Mouse (Mus musculus) CH12.LX (cell line): ENCODE results near the gene Ppil1. TPM values are rescaled to one million over a fixed set of nuclear protein-coding genes. Genes with fewer than 3 reads are reported as not detected.

Source experiments
- DNase-seq: peaks from one replicate; pipeline ENCODE4 v3.0.0-alpha.2; 2013; ENCODE audit errors: extremely low read depth
- H3K27ac ChIP-seq: 2 replicates; pipeline ENCODE4 v1.5.1; 2012; ENCODE audit warnings: low read depth, mild to moderate bottlenecking, control low read depth, moderate library complexity; ENCODE audit not compliant: insufficient read depth
- H3K27me3 ChIP-seq: replicated peaks from 2 replicates; pipeline ENCODE3; 2012; ENCODE audit warnings: inconsistent platforms
- H3K36me3 ChIP-seq, 2 experiments: replicated peaks in 1 of 2; 2 replicates each; pipeline versions ENCODE3 to v1.6.1; 2012; ENCODE audit warnings: inconsistent platforms in 1 of 2, low read length in 1 of 2, mild to moderate bottlenecking in 1 of 2, mixed read lengths in 1 of 2, moderate library complexity in 1 of 2; ENCODE audit not compliant: control insufficient read depth in 1 of 2, insufficient read depth in 1 of 2
- H3K4me1 ChIP-seq, 2 experiments: 2 replicates each; pipeline ENCODE4 v1.6.1; 2012; ENCODE audit warnings: inconsistent platforms in 1 of 2, moderate library complexity in 1 of 2; ENCODE audit not compliant: insufficient read depth in 2 of 2, control insufficient read depth in 1 of 2
- H3K4me2 ChIP-seq: 2 replicates; pipeline ENCODE4 v1.6.1; 2012; ENCODE audit warnings: low read depth, mild to moderate bottlenecking, control low read depth; ENCODE audit not compliant: poor library complexity, insufficient read depth, severe bottlenecking
- H3K4me3 ChIP-seq, 3 experiments: fragments of 150-350 bp in 1 of 3; sonication (generic) in 1 of 3; replicated peaks in 1 of 3; 2 replicates each; pipeline versions ENCODE3 to v1.5.1; 2011 to 2012; ENCODE audit warnings: low read depth in 2 of 3, low read length in 2 of 3, mild to moderate bottlenecking in 2 of 3, moderate library complexity in 2 of 3, control low read depth in 1 of 3, improper control_type of control experiment in 1 of 3, inconsistent platforms in 1 of 3, mixed read lengths in 1 of 3; ENCODE audit not compliant: poor library complexity in 1 of 3
- H3K79me2 ChIP-seq: replicated peaks from 2 replicates; pipeline ENCODE4 v1.6.1; 2012; ENCODE audit warnings: mild to moderate bottlenecking, moderate library complexity; ENCODE audit not compliant: control insufficient read depth, poor library complexity, insufficient read depth, severe bottlenecking; ENCODE audit errors: extremely low read depth
- H3K9ac ChIP-seq: 2 replicates; pipeline ENCODE4 v1.6.1; 2012; ENCODE audit warnings: low read depth, mild to moderate bottlenecking, control low read depth, moderate library complexity; ENCODE audit not compliant: insufficient read depth
- H3K9me3 ChIP-seq: replicated peaks from 2 replicates; pipeline ENCODE3; 2012; ENCODE audit warnings: low read length, inconsistent platforms, mixed read lengths
- CTCF ChIP-seq, 2 experiments: IDR thresholded peaks in 1 of 2; conservative IDR thresholded peaks in 1 of 2; 2 replicates each; pipeline ENCODE4 v1.5.1; 2011 to 2012; ENCODE audit warnings: low read depth in 2 of 2, low read length in 2 of 2, improper control_type of control experiment in 1 of 2, inconsistent platforms in 1 of 2, mild to moderate bottlenecking in 1 of 2, moderate library complexity in 1 of 2
- E2F4 ChIP-seq: IDR thresholded peaks from 2 replicates; pipeline ENCODE4 v1.6.1; 2011; ENCODE audit warnings: low read depth, low read length, improper control_type of control experiment; ENCODE audit not compliant: insufficient replicate concordance
- ELF1 ChIP-seq: IDR thresholded peaks from 2 replicates; pipeline ENCODE4 v1.6.1; 2014; ENCODE audit warnings: low read depth, mild to moderate bottlenecking, inconsistent platforms, low read length, improper control_type of control experiment
- EP300 ChIP-seq: IDR thresholded peaks from 2 replicates; pipeline ENCODE4 v1.6.1; 2011; ENCODE audit warnings: low read length, improper control_type of control experiment
- ETS1 ChIP-seq: conservative IDR thresholded peaks from 2 replicates; pipeline ENCODE4 v1.6.1; 2012; ENCODE audit warnings: low read depth, mild to moderate bottlenecking, inconsistent platforms, low read length, improper control_type of control experiment, moderate library complexity
- GABPA ChIP-seq: IDR thresholded peaks from 2 replicates; pipeline ENCODE4 v1.6.1; 2012; ENCODE audit warnings: low read depth, low read length, improper control_type of control experiment, inconsistent platforms; ENCODE audit not compliant: insufficient replicate concordance
- JUND ChIP-seq: conservative IDR thresholded peaks from 2 replicates; pipeline ENCODE4 v1.6.1; 2011; ENCODE audit warnings: low read depth, low read length, improper control_type of control experiment
- KAT2A ChIP-seq: IDR thresholded peaks from 2 replicates; pipeline ENCODE4 v1.6.1; 2012; ENCODE audit warnings: low read length, improper control_type of control experiment, inconsistent platforms; ENCODE audit not compliant: insufficient replicate concordance
- MAFK ChIP-seq: IDR thresholded peaks from 2 replicates; pipeline ENCODE4 v1.6.1; 2011; ENCODE audit warnings: low read length, improper control_type of control experiment; ENCODE audit not compliant: insufficient replicate concordance
- MAX ChIP-seq: IDR thresholded peaks from 2 replicates; pipeline ENCODE4 v1.6.1; 2011; ENCODE audit warnings: low read length, improper control_type of control experiment
- MAZ ChIP-seq: IDR thresholded peaks from 2 replicates; pipeline ENCODE4 v1.6.1; 2012; ENCODE audit warnings: low read depth, mild to moderate bottlenecking, inconsistent platforms, low read length, improper control_type of control experiment, moderate library complexity
- MYC ChIP-seq: IDR thresholded peaks from 2 replicates; pipeline ENCODE4 v1.6.1; 2011; ENCODE audit warnings: low read depth, mild to moderate bottlenecking, improper control_type of control experiment, low read length
- NELFE ChIP-seq: IDR thresholded peaks from 2 replicates; pipeline ENCODE4 v1.6.1; 2011; ENCODE audit warnings: low read depth, low read length, improper control_type of control experiment
- NRF1 ChIP-seq: IDR thresholded peaks from 2 replicates; pipeline ENCODE4 v1.6.1; 2014; ENCODE audit warnings: low read depth, mild to moderate bottlenecking, inconsistent platforms, low read length, improper control_type of control experiment, moderate library complexity
- POLR2A ChIP-seq: IDR thresholded peaks from 2 replicates; pipeline ENCODE4 v1.6.1; 2011; ENCODE audit warnings: low read depth, mild to moderate bottlenecking, improper control_type of control experiment, low read length
- RCOR1 ChIP-seq: conservative IDR thresholded peaks from 2 replicates; pipeline ENCODE4 v1.6.1; 2012; ENCODE audit warnings: low read depth, mild to moderate bottlenecking, inconsistent platforms, low read length, improper control_type of control experiment
- TBP ChIP-seq: conservative IDR thresholded peaks from 2 replicates; pipeline ENCODE4 v1.6.1; 2011; ENCODE audit warnings: low read depth, low read length, improper control_type of control experiment
- USF2 ChIP-seq: conservative IDR thresholded peaks from 2 replicates; pipeline ENCODE4 v1.6.1; 2011; ENCODE audit warnings: low read depth, low read length, improper control_type of control experiment
- ZKSCAN1 ChIP-seq: IDR thresholded peaks from 2 replicates; pipeline ENCODE4 v1.6.1; 2012; ENCODE audit warnings: low read depth, inconsistent platforms, low read length, improper control_type of control experiment, borderline replicate concordance
- ZMIZ1 ChIP-seq: IDR thresholded peaks from 2 replicates; pipeline ENCODE4 v1.6.1; 2012; ENCODE audit warnings: low read depth, mild to moderate bottlenecking, inconsistent platforms, low read length, improper control_type of control experiment
- ZNF384 ChIP-seq: IDR thresholded peaks from 2 replicates; pipeline ENCODE4 v1.6.1; 2012; ENCODE audit warnings: low read depth, low read length, improper control_type of control experiment, inconsistent platforms
- dilution Hi-C: fragments of 300-500 bp; cut with MboI; formaldehyde crosslinking; loops from 2 replicates; pipeline ENCODE4 v1.14.3; 2020; ENCODE audit warnings: low sequenced_read_pairs; ENCODE audit not compliant: extremely low pct_unique_long_range_greater_than_20kb, extremely low pct_ligation_motif_present
- in situ Hi-C: fragments of 300-500 bp; cut with MboI; formaldehyde crosslinking; loops from 3 replicates; pipeline ENCODE4 v1.14.3; 2019; ENCODE audit warnings: low sequenced_read_pairs, low pct_ligation_motif_present, low pct_unique_long_range_greater_than_20kb, mixed read lengths
- polyA plus RNA-seq: library from polyadenylated mRNA; unstranded; fragments of >175 nt; gene quantifications from 2 replicates; pipeline ENCODE4 v1.2.1, GENCODE M21; 2012; ENCODE audit warnings: low read depth; ENCODE audit not compliant: insufficient read length
- total RNA-seq, 2 experiments: library from RNA; depleted of rRNA; stranded (reverse); fragments of 300-350 nt in 1 of 2; fragments of >200 nt in 1 of 2; gene quantifications; 2 replicates each; pipeline ENCODE4 v1.2.3; 2012 to 2014

Ppil1 gene
- total and polyA plus RNA-seq, 3 experiments, result 97.2 to 143 (median 107) TPM

GRCm38 (mm10) chr17:29211836-29212235 is 52.1 kb downstream of the Ppil1 start:
- in situ Hi-C loops (no loop called here), dilution Hi-C loops (no loop called here)
- TF ChIP-seq TBP, result no peak
- no peak for TF ChIP-seq GABPA
- TF ChIP-seq E2F4, result no peak
- no peak for TF ChIP-seq MAZ
- no peak for TF ChIP-seq USF2
- TF ChIP-seq MAX, result no peak
- no peak for TF ChIP-seq ELF1
- no peak for TF ChIP-seq MYC
- TF ChIP-seq ZKSCAN1, result no peak
- no peak for TF ChIP-seq NRF1
- no peak for TF ChIP-seq CTCF (conservative IDR thresholded peaks at IDR 0.05 in 1 of 2, IDR thresholded peaks at IDR 0.05 in 1 of 2; ENCODE audit: low read depth in 2 of 2, low read length in 2 of 2)
- no peak for TF ChIP-seq ZMIZ1
- TF ChIP-seq POLR2A, result no peak
- no peak for TF ChIP-seq MAFK
- no peak for TF ChIP-seq RCOR1
- Histone ChIP-seq H3K4me1 (peaks cover 5 to 24% of the 10 kb centered on the region in 2 experiments; a peak in 3 of 4 replicates), H3K9me3 (no peaks in the 10 kb centered on the region), H3K79me2 (no peaks in the 10 kb centered on the region), H3K27ac (no peak overlapping the region), H3K36me3 (no peaks in the 10 kb centered on the region), H3K4me3 (no peak overlapping the region), H3K27me3 (peaks cover 5% of the 10 kb centered on the region), H3K9ac (no peak overlapping the region), H3K4me2 (no peak overlapping the region)
- DNase-seq, result no peak

GRCm38 (mm10) chr17:29210037-29210436 is 53.9 kb downstream of the Ppil1 start:
- in situ Hi-C loops, result no loop called here
- Histone ChIP-seq H3K79me2 (no peaks in the 10 kb centered on the region), H3K4me2 (no peak overlapping the region), H3K4me3 (no peak overlapping the region), H3K9me3 (no peaks in the 10 kb centered on the region), H3K27ac (no peak overlapping the region), H3K27me3 (peaks cover under 1% of the 10 kb centered on the region), H3K9ac (no peak overlapping the region), H3K4me1 (peaks cover 7 to 28% of the 10 kb centered on the region in 2 experiments), H3K36me3 (no peaks in the 10 kb centered on the region)
- no peak for TF ChIP-seq NELFE
- no peak for TF ChIP-seq MAX
- TF ChIP-seq ZNF384, result no peak
- no peak for TF ChIP-seq ZKSCAN1
- no peak for TF ChIP-seq E2F4
- TF ChIP-seq GABPA, result no peak
- no peak for TF ChIP-seq NRF1
- TF ChIP-seq USF2, result no peak
- no peak for TF ChIP-seq JUND
- no peak for TF ChIP-seq KAT2A
- TF ChIP-seq MYC, result no peak
- TF ChIP-seq EP300, result no peak
- no peak for TF ChIP-seq ETS1
- dilution Hi-C loops, result no loop called here
- DNase-seq, result no peak
